Mouse (Mus musculus) E14TG2a.4 (cell line): ENCODE data around the gene Micu1.

Experiments
- CTCF ChIP-seq: conservative IDR thresholded peaks from 2 replicates; pipeline ENCODE4 v1.5.1; 2014; ENCODE audit warnings: low read length
- NANOG ChIP-seq: IDR thresholded peaks from 2 replicates; pipeline ENCODE4 v1.6.1; 2014; ENCODE audit warnings: borderline replicate concordance, low read length, mixed read lengths
- POU5F1 ChIP-seq: IDR thresholded peaks from 2 replicates; pipeline ENCODE4 v1.6.1; 2014; ENCODE audit warnings: low read length, borderline replicate concordance

- TF ChIP-seq CTCF: no peak
- no peak for TF ChIP-seq POU5F1
- TF ChIP-seq NANOG: no peak
These were observed 97.2 kb downstream of the Micu1 start for GRCm38 (mm10) chr10:59799303-59800044.
